Mouse (Mus musculus) lung, embryonic 15.5 days (tissue): ENCODE measurements around the gene Cluh. TPM values are rescaled to one million over a fixed set of nuclear protein-coding genes. Genes with fewer than 3 reads are reported as not detected.

Experiments
- ATAC-seq: fragments of 200-750 bp; cut with Nextera tagmentation; 2 replicates; pipeline ENCODE4 v1.8.0; 2017; ENCODE audit warnings: moderate number of reproducible peaks, borderline replicate concordance; ENCODE audit not compliant: low FRiP score, low TSS enrichment; ENCODE audit errors: extremely low read depth
- H3K27ac ChIP-seq: fragments of 300-500 bp; sonication (generic); 2 replicates; pipeline ENCODE4 v1.5.1; 2015; ENCODE audit warnings: moderate library complexity, mild to moderate bottlenecking, inconsistent platforms
- H3K27me3 ChIP-seq: fragments of 300-500 bp; sonication (generic); 2 replicates; pipeline ENCODE4 v1.6.1; 2015; ENCODE audit warnings: inconsistent platforms
- H3K36me3 ChIP-seq: fragments of 300-500 bp; sonication (generic); 2 replicates; pipeline ENCODE4 v1.6.1; 2015; ENCODE audit warnings: inconsistent platforms
- H3K4me1 ChIP-seq: fragments of 300-500 bp; sonication (generic); 2 replicates; pipeline ENCODE4 v1.6.1; 2015; ENCODE audit warnings: inconsistent platforms
- H3K4me2 ChIP-seq: fragments of 300-500 bp; sonication (generic); 2 replicates; pipeline ENCODE4 v1.6.1; 2015; ENCODE audit warnings: inconsistent platforms, mild to moderate bottlenecking, moderate library complexity
- H3K4me3 ChIP-seq: fragments of 300-500 bp; sonication (generic); 2 replicates; pipeline ENCODE4 v1.5.1; 2015; ENCODE audit warnings: mild to moderate bottlenecking, inconsistent platforms
- H3K9ac ChIP-seq: fragments of 300-500 bp; sonication (generic); 2 replicates; pipeline ENCODE4 v1.6.1; 2015; ENCODE audit warnings: inconsistent platforms
- H3K9me3 ChIP-seq: fragments of 300-500 bp; sonication (generic); 2 replicates; pipeline ENCODE4 v1.6.1; 2016; ENCODE audit warnings: inconsistent platforms
- WGBS: fragments of 180-500 bp; shearing (Covaris S2); methylation state at CpG from one replicate; pipeline ENCODE4 v1.1.7; 2015; 5-methylcytosine and 5-hydroxymethylcytosine counted together
- polyA plus RNA-seq: library from polyadenylated mRNA; unstranded; fragments of >200 nt; fragmentation: Nextera tagmentation; extraction: Ambion mirVana; gene quantifications from 2 replicates; pipeline ENCODE4 v1.2.1, GENCODE M21; 2015

Cluh gene
- polyA plus RNA-seq, 1 experiment from 2014 or later = 21.0 TPM

DNA sequence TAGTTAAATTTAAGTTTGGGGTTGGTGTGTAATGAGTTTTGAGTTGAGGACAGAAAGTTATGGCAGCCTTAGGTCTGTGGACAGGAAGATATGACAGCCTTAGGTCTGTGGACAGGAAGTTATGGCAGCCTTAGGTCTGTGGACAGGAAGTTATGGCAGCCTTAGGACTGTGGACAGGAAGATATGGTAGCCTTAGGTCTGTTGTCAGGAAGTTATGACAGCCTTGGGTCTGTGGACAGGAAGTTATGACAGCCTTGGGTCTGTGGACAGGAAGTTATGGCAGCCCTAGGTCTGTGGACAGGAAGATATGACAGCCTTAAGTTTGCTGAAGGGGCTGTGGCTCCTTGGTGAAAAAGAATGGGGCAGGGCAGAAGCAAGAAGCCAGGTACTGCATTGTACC is 24.0 kb upstream of the Cluh start:
- Histone ChIP-seq H3K27ac (no peak overlapping the region), H3K9me3 (no peaks in the 10 kb centered on the region), H3K4me3 (no peak overlapping the region), H3K4me2 (no peak overlapping the region), H3K4me1 (no peaks in the 10 kb centered on the region), H3K36me3 (no peaks in the 10 kb centered on the region), H3K27me3 (peaks cover 13% of the 10 kb centered on the region), H3K9ac (no peak overlapping the region)
- no peak for ATAC-seq

DNA sequence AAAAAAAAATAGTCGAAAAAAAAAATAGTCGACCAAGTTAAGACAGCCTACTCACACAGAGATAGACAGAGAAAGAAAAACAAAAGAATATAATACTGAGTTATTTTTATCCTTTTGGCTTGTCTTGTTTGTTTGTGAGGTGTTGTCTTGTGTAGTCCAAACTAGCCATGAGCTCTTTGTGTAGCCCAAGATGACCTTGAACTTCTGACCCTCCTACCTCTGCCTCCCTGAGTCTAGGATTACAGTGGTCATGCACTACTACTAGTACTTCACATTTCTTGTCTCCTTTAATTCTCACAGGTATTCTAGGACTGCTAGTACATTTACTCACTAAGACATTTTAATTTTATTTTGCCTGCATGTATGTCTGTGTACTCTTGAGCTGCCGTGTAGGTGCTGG is 21.8 kb upstream of the Cluh start:
- H3K4me3 ChIP-seq = no peak overlapping the region
- no peak overlapping the region for H3K4me2 ChIP-seq
- H3K4me1 ChIP-seq = no peaks in the 10 kb centered on the region
- no peaks in the 10 kb centered on the region for H3K36me3 ChIP-seq
- no peaks in the 10 kb centered on the region for H3K27me3 ChIP-seq
- ATAC-seq = no peak
- 60% methylated on average over 3 of the region's 3 CpGs for WGBS
- no peak overlapping the region for H3K9ac ChIP-seq
- no peak overlapping the region for H3K27ac ChIP-seq
- H3K9me3 ChIP-seq = no peaks in the 10 kb centered on the region

DNA sequence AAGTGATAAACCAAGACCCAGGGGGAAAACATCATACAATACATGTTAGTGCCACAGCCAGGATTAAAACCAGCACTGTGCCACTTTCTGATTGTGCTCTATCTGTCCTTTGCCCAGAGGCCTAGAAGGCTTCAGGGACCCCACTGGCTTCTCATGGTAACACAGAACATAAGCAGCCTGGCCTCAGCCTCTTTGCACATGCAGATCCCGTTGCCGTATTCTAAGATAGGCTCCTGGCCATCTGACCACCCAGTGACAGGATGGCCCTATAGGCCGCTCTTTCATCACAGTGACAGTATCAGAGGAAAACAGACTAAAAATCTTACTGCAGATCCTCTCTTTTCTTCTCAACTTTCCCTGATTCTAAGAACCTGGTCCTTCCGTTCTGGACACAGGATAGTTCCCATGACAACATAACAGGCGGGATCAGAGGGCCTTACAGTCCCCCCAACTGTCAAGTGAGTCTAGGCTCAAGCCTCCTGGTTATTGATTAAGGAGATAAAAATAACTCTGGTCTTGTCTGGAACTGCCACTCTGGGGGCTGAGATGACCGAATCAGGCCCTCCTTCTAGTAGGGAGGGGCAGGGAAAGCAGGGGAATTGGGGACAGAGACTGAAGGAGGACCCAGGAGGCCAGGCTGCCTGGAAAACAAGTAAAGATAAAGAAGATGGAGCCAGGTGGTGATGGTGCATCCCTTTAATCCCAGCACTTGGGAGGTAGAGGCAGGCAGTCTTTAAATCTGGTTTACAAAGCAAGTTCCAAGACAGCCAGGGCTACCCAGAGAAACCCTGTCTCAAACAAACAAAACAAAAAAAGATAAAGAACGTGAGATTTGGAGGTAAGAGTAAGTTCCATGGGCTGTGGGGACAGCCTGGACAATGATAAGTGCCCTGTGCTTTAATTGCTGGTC is 17.2 kb upstream of the Cluh start:
- ATAC-seq = no peak
- Histone ChIP-seq H3K9me3 (no peaks in the 10 kb centered on the region), H3K4me1 (peaks cover 1% of the 10 kb centered on the region), H3K27me3 (no peaks in the 10 kb centered on the region), H3K27ac (no peak overlapping the region), H3K4me3 (no peak overlapping the region), H3K4me2 (no peak overlapping the region), H3K9ac (no peak overlapping the region), H3K36me3 (no peaks in the 10 kb centered on the region)
- 52% methylated on average over 7 of the region's 7 CpGs for WGBS

DNA sequence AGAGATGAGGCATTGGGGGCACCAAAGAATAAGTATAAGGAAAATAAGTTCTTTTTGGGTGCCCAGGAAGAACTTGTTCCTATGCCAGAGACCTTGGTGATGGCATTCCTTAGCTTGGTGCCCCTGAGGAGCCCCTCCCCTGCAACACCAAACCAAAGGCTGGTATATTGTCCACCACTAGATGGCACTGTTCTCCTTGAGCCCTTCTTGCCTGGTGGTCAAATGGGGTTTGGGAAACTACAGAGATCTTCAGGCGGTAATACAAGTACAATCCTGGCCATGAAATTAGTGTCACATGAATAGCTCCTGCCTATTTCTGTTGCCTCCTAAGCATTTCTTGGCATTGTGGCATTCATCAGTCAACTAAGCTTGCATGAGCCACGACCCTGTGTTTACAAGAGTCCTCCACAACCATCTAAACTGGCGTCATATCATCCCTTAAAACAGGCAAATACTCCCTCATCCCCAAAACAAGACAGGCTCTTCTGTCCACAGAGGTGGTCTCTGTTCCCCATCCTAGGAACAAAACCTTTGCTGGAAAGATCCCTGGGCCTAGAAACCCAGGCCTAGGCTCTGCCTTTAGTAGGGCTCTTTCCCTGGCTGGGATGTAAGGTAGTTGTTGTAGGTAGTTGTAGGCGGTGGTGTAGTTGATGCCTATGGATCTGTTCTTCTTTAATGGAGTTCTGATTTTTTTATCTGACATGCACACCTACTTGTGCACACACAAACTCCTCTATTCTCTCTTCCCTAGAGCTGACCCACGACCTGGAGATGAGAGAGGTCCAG is 14.6 kb upstream of the Cluh start:
- H3K9ac ChIP-seq = no peak overlapping the region
- no peaks in the 10 kb centered on the region for H3K9me3 ChIP-seq
- no peak overlapping the region for H3K4me3 ChIP-seq
- H3K36me3 ChIP-seq = no peaks in the 10 kb centered on the region
- ATAC-seq = no peak
- H3K27me3 ChIP-seq = no peaks in the 10 kb centered on the region
- H3K27ac ChIP-seq = no peak overlapping the region
- no peak overlapping the region for H3K4me2 ChIP-seq
- peaks cover 20% of the 10 kb centered on the region for H3K4me1 ChIP-seq
- 52% methylated on average over 5 of the region's 5 CpGs for WGBS

DNA sequence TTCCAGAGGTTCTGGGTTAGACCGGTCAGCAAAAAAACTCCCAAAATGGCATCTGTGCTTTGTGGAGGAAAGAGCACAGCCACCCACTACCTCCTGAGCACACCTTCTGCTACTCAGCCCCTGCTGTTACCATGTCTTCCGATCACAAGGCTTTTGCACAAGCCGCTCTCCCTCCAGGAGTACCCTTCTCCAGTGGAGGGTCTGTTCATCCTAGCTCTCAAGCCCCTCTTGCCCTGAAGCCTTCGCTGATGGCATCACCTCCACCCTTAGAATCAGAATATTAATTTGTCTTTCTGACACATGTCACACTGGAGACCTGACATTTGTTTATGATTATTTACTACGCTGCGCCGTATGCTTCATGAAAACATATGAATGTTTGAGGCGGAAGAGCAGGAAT is 11.8 kb upstream of the Cluh start:
- peak overlapping the region; percentile 98 for H3K27ac ChIP-seq
- peaks cover 31% of the 10 kb centered on the region for H3K4me1 ChIP-seq
- H3K4me3 ChIP-seq = peak overlapping the region; percentile 86
- 19% methylated on average over 8 of the region's 8 CpGs for WGBS
- no peaks in the 10 kb centered on the region for H3K9me3 ChIP-seq
- no peak for ATAC-seq
- H3K36me3 ChIP-seq = no peaks in the 10 kb centered on the region
- H3K27me3 ChIP-seq = no peaks in the 10 kb centered on the region
- peak overlapping the region; percentile 85 for H3K9ac ChIP-seq
- peak overlapping the region; percentile 89 for H3K4me2 ChIP-seq

DNA sequence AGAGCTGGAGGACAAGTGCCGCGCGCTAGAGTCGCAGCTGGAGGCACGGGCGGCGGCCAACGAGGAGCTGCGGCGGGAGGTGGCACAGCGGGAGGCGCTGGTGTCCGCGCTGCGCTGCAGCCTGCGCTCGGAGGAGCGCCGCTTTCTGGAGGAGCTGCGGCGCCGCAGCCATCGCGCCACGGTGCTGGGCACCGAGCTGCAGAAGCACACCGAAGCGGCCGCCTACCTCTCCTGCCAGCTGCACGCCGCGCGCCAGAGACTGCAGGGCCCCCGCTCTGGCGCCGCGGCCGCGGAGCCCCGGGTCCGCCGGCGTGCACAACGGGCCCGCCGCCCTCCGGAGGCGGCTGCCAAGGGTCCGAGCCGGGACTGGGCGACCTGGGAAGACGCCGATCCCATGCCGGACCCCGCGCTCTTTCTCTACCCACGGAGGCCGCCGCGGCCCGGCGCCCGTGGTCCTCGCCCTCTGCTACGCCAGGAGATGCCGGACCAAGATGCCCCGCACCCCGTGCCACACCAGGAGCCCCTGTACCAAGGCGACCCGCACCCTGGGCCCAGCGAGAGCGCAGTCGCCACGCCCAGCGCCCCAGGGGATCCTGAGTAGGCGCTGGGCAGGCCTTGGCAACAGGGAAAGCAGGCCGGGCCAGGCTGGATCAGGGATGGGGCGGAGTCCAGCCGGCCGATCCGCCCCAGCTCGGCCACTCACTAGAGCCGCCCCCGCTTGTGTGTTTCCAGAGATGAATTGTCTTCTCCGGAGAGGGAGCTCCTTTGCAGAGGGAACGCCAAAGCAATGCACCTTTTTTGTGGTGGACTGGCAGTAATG is 11.1 kb upstream of the Cluh start:
- 0% methylated on average over 64 of the region's 86 CpGs for WGBS

DNA sequence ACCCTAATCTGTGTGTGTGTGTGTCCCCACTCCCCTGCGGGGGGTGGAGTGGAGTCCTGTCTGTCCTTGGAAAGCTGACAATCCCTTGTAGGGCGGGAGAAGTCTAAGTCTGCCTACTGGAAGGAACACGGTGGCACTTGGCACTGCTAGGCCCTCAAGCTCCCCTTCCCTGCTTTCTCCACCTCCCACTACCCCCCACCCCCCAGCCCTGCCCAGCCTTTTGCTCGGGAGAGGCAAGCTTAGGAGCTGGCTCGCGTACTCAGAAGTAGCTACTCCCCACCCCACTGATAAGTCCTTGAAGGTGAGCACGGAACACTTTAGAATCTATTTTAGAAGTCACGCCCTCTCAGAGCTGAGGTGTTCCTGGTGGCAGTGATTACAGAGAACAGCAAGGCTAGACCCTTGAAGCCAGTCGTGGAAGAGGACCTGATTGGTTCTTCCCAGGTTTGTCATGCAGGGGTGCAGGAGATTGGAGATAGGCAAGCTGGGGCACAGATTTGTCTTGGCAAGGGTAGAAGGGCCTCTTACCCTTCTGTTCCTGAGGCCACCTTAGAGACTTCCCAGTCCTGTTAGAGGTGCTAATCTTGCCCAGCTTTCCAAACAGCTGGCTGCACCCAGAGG is 10.4 kb upstream of the Cluh start:
- WGBS = 9% methylated on average over 9 of the region's 9 CpGs
- Histone ChIP-seq H3K9me3 (no peaks in the 10 kb centered on the region), H3K4me2 (peak overlapping the region; percentile 89), H3K36me3 (no peaks in the 10 kb centered on the region), H3K4me3 (peak overlapping the region; percentile 86), H3K27ac (peak overlapping the region; percentile 98), H3K4me1 (peaks cover 31% of the 10 kb centered on the region), H3K27me3 (no peaks in the 10 kb centered on the region), H3K9ac (peak overlapping the region; percentile 85)
- ATAC-seq = peak; percentile 46

More for the DNA sequence above, 11.1 kb upstream of the Cluh start:
- peak; percentile 94 for ATAC-seq
- Histone ChIP-seq H3K36me3 (no peaks in the 10 kb centered on the region), H3K4me2 (peak overlapping the region; percentile 89), H3K27ac (peak overlapping the region; percentile 98), H3K4me1 (peaks cover 31% of the 10 kb centered on the region), H3K9ac (peak overlapping the region; percentile 85), H3K4me3 (peak overlapping the region; percentile 86), H3K27me3 (no peaks in the 10 kb centered on the region), H3K9me3 (no peaks in the 10 kb centered on the region)

DNA sequence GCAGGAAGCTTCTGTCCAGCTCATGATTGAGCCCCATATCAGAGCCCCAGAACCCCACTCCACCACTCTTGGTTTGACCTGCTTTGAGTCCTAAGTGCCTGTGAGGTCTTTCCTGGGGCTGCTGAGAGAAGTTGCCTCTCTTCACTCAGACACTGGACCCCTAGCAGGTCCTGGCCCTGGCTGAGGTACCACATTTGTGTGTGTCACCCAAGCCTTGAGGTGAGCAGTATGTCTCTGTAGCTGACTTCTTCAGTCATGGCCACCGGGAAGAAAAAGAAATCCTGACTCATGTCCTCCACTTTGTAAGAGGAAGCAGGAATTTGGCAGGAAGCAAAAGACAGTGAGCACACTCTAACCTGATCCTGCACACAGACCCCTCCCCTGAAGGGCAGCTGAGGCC is 9.7 kb upstream of the Cluh start:
- ATAC-seq = no peak
- Histone ChIP-seq H3K9me3 (no peaks in the 10 kb centered on the region), H3K4me2 (no peak overlapping the region), H3K36me3 (no peaks in the 10 kb centered on the region), H3K27ac (peak overlapping the region; percentile 98), H3K4me3 (no peak overlapping the region; the same call in 1 of the 2 replicates), H3K4me1 (peaks cover 31% of the 10 kb centered on the region), H3K9ac (no peak overlapping the region), H3K27me3 (no peaks in the 10 kb centered on the region)
- 48% methylated on average over 1 of the region's 1 CpGs for WGBS

DNA sequence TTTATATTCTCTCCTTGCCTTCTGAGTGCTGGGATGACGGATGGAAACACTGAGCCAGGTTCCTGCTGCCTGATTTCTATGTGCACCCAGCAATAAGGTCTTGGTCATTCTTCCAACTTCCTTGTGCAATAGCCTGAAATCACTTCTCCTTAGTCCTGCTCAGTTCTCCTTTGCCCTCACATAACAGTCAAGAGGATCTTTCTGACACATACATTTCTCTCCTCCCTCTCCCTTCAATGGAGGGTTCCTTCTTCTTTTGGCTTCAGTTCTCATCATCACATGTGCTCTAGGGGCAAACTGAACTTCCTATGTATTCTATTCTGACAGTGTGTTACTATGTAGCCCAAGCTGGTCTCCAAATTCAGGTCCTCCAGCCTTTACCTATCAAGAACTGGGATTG is 1.3 kb upstream of the Cluh start:
- WGBS = 83% methylated on average over 1 of the region's 1 CpGs
- Histone ChIP-seq H3K27ac (no peak overlapping the region), H3K4me2 (no peak overlapping the region)

DNA sequence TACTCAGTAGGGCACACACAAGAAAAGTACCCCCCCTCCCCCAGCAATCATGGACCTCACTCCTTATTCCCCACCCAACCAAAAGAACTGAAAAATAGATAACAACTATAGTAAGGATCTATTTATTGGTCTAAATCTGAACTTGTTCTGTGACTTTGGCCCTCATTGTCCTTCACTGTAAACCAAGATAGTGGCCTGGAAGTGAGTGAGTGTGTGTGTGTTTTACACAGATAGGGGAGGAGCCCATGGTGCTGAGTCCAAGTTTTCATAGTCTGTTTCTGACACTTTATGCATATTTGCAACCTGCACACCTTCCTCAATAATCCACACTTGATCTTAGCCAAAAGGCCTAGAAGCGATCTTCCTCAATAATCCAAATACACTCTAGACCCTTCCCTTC is 619 bp upstream of the Cluh start:
- no peaks in the 10 kb centered on the region for H3K36me3 ChIP-seq
- H3K9me3 ChIP-seq = no peaks in the 10 kb centered on the region
- 6% methylated on average over 1 of the region's 1 CpGs for WGBS
- peaks cover 23% of the 10 kb centered on the region for H3K4me1 ChIP-seq
- no peaks in the 10 kb centered on the region for H3K27me3 ChIP-seq
- H3K9ac ChIP-seq = peak overlapping the region; percentile 80
- H3K4me3 ChIP-seq = peak overlapping the region; percentile 100
- H3K4me2 ChIP-seq = peak overlapping the region; percentile 90
- H3K27ac ChIP-seq = peak overlapping the region; percentile 65
- ATAC-seq = peak; percentile 15; the same call in 1 of the 2 replicates

More for the DNA sequence above, 1.3 kb upstream of the Cluh start:
- peaks cover 23% of the 10 kb centered on the region for H3K4me1 ChIP-seq
- H3K4me3 ChIP-seq = no peak overlapping the region
- H3K9ac ChIP-seq = no peak overlapping the region
- H3K9me3 ChIP-seq = no peaks in the 10 kb centered on the region
- no peaks in the 10 kb centered on the region for H3K27me3 ChIP-seq
- ATAC-seq = no peak
- no peaks in the 10 kb centered on the region for H3K36me3 ChIP-seq
